Mouse (Mus musculus): ENCODE results near the gene Taf6.

DNA sequence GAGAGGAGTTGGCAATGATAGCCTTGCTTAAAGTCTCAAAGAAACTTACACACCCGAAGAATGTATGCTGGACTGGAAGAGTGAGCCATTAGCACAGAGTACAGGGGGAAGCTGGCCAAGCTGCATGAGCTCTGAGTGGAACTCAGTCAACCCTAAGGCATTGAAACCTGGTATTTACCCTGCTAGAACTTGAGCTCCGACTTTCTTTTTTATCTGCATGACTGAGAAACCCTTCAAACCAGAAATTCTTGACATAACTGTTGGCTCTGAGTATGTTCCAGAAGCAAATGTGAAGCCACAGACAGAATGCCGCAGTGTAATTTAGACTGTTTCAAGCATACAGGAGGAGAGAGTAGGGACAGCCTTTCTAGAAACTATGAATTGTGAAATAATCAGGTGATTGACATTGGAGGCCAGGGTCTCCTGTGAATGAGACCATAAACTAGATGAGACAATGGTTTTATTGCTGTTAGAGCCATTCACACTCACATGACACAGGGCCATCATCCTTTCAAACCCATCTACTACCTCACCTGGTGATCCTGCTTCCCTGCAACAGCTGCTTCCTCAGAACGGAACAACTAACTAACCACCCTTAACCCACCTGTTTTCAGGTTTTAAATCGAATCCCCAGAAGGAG, 54.7 kb downstream of the Taf6 start:
- TF ChIP-seq CTCF (IDR thresholded peaks at IDR 0.05; ENCODE audit: low read depth, low read length): no peak
- no peak for TF ChIP-seq GATA2 (IDR thresholded peaks at IDR 0.05; ENCODE audit: borderline replicate concordance, low read depth, low read length)
- TF ChIP-seq GATA1 (IDR thresholded peaks at IDR 0.05; ENCODE audit: borderline replicate concordance, low read length): no peak
- TF ChIP-seq TAL1 (conservative IDR thresholded peaks at IDR 0.05; ENCODE audit: low read depth, low read length): no peak

Measured in G1E (cell line).